Mouse (Mus musculus) midbrain, embryonic 14.5 days (tissue): ENCODE measurements around the gene Ccp110. TPM values are rescaled to one million over a fixed set of nuclear protein-coding genes. Genes with fewer than 3 reads are reported as not detected.
A peak's percentile ranks its signal among the peaks of the same experiment; 100 is the strongest.

Source experiments
- ATAC-seq: fragments of 200-750 bp; cut with Nextera tagmentation; 2 replicates; pipeline ENCODE4 v1.8.0; 2017; ENCODE audit warnings: moderate number of reproducible peaks, moderate library complexity; ENCODE audit not compliant: low FRiP score, low TSS enrichment
- DNase-seq: peaks from one replicate; pipeline ENCODE4 v3.0.0-alpha.2; 2015
- H3K27ac ChIP-seq: fragments of 300-500 bp; sonication (generic); replicated peaks from 2 replicates; pipeline ENCODE4 v1.5.1; 2014; ENCODE audit warnings: mild to moderate bottlenecking, low read depth, low read length, moderate library complexity
- H3K27me3 ChIP-seq: fragments of 300-500 bp; sonication (generic); 2 replicates; pipeline ENCODE4 v1.6.1; 2014; ENCODE audit warnings: low read length, control low read depth, mixed read lengths; ENCODE audit not compliant: control insufficient read depth, insufficient read depth
- H3K36me3 ChIP-seq: fragments of 300-500 bp; sonication (generic); 2 replicates; pipeline ENCODE4 v1.6.1; 2014; ENCODE audit warnings: low read length, control low read depth; ENCODE audit not compliant: control insufficient read depth, insufficient read depth
- H3K4me1 ChIP-seq: fragments of 300-500 bp; sonication (generic); 2 replicates; pipeline ENCODE4 v1.6.1; 2014; ENCODE audit warnings: mild to moderate bottlenecking, antibody characterized with exemption, low read length, control low read depth; ENCODE audit not compliant: control insufficient read depth, insufficient read depth
- H3K4me2 ChIP-seq: fragments of 300-500 bp; sonication (generic); 2 replicates; pipeline ENCODE4 v1.6.1; 2014; ENCODE audit warnings: mild to moderate bottlenecking, low read length, moderate library complexity
- H3K4me3 ChIP-seq: fragments of 300-500 bp; sonication (generic); replicated peaks from 2 replicates; pipeline ENCODE4 v1.5.1; 2014; ENCODE audit warnings: low read depth, low read length
- H3K9ac ChIP-seq: fragments of 300-500 bp; sonication (generic); replicated peaks from 2 replicates; pipeline ENCODE4 v1.6.1; 2014; ENCODE audit warnings: mild to moderate bottlenecking, low read length, moderate library complexity
- H3K9me3 ChIP-seq: fragments of 300-500 bp; sonication (generic); 2 replicates; pipeline ENCODE4 v1.6.1; 2016; ENCODE audit warnings: low read length, control low read depth, mixed read lengths; ENCODE audit not compliant: control insufficient read depth
- WGBS: fragments of 180-500 bp; shearing (Covaris S2); extraction: QIAGEN DNeasy Blood & Tissue Kit; methylation state at CpG from one replicate; pipeline ENCODE4 v1.1.7; 2014; 5-methylcytosine and 5-hydroxymethylcytosine counted together
- polyA plus RNA-seq: library from polyadenylated mRNA; unstranded; fragments of >200 nt; fragmentation: Nextera tagmentation; extraction: Ambion mirVana; gene quantifications from 2 replicates; pipeline ENCODE4 v1.2.1, GENCODE M21; 2014

Ccp110 gene
- polyA plus RNA-seq, 1 experiment from 2014 or later = 20.1 TPM

DNA sequence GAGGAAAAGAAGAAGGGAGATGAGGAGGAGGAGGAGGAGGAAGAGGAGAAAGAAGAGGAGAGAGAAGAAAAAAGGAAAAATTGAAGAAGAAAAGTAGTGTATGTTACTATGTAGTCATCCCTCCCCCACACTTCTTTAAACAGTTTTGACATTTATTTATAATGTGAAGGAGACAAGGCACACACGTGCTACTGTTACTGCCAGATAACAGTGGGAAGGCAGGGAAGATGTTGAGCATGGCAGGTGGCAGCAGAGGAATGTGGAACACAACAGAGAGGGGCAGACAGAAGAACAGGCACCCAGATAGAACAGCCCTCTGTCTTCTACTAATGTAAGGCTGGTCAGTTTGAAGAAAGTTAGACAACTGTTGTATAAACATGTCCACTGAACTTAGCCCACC lies 57.3 kb downstream of the Ccp110 start:
- 67% methylated on average over 1 of the region's 1 CpGs for WGBS
- H3K9ac ChIP-seq = no peak overlapping the region
- no peaks in the 10 kb centered on the region for H3K4me1 ChIP-seq
- ATAC-seq = no peak
- H3K9me3 ChIP-seq = no peaks in the 10 kb centered on the region
- no peaks in the 10 kb centered on the region for H3K27me3 ChIP-seq
- H3K27ac ChIP-seq = no peak overlapping the region
- no peak for DNase-seq
- H3K4me3 ChIP-seq = no peak overlapping the region
- peaks cover 52% of the 10 kb centered on the region for H3K36me3 ChIP-seq
- no peak overlapping the region for H3K4me2 ChIP-seq

DNA sequence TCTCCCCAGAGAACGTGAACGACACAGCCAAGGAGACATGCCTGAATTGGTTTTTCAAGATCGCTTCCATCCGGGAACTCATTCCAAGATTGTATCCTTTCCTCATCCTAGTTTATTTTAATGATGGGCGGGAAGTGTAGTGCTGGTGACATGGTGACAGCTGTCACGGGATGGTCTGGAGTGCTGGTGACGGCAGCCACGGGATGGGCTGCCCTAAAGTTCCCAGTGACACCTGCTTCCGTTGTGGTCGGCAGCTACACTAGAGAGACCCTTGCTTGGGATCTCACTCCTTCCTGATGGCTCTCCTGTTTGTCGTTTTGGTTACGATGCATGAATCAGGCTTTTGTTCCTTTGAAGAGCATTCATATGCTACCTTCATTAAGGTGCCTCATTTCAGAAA lies 60.7 kb downstream of the Ccp110 start:
- ATAC-seq = no peak
- Histone ChIP-seq H3K27me3 (no peaks in the 10 kb centered on the region), H3K4me3 (no peak overlapping the region), H3K9me3 (no peaks in the 10 kb centered on the region), H3K27ac (no peak overlapping the region), H3K36me3 (peaks cover 55% of the 10 kb centered on the region), H3K9ac (no peak overlapping the region), H3K4me1 (no peaks in the 10 kb centered on the region), H3K4me2 (no peak overlapping the region)
- WGBS = 88% methylated on average over 12 of the region's 12 CpGs
- DNase-seq = no peak

DNA sequence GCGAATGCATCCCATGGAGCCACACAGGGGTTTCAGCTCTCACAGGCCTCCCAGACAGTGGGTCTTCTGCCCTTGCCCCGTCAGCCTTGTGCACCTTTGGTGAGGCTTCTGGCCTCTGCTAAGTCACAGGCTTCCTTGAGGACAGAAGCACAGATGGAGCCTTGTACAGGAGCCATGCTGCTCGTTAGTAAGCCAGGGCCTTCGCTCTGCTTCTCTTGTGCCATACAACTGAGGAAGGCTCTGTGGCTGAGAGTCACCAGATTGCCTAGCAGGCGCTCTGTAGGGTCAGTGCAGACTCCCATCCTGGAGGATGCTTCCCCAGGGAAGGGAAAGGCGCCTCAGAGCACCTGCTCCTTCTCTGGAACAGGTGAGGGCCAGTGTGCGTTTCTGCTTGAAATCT lies 63.6 kb downstream of the Ccp110 start:
- Histone ChIP-seq H3K36me3 (peaks cover 65% of the 10 kb centered on the region), H3K27ac (no peak overlapping the region), H3K9ac (no peak overlapping the region), H3K9me3 (no peaks in the 10 kb centered on the region), H3K4me1 (0 out of 2 replicates have a peak, but pooled peaks cover 3% of the 10 kb centered on the region), H3K27me3 (no peaks in the 10 kb centered on the region), H3K4me3 (no peak overlapping the region), H3K4me2 (no peak overlapping the region)
- 80% methylated on average over 7 of the region's 7 CpGs for WGBS
- DNase-seq = no peak
- no peak for ATAC-seq

DNA sequence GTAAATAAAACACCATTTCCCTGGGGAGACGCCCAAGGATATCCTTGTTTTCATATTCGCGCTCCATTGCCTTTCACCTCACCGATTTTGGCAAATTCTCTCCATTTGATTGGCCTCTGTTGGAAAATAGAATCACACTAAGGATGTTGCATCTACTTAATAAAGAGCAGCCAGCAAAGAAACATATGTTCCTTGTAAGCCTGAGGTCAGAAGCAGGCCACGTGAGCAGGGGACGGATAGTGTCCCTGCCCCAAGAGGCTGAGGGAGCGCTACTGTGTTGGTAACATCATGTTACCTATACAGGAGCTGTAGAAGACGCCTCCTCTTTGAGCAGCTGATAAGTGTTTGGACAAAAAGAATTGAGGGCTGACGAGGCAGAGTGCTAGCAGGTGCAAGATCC lies 64.1 kb downstream of the Ccp110 start:
- Histone ChIP-seq H3K4me2 (no peak overlapping the region), H3K4me3 (no peak overlapping the region), H3K27ac (no peak overlapping the region), H3K27me3 (no peaks in the 10 kb centered on the region), H3K9ac (no peak overlapping the region), H3K36me3 (peaks cover 70% of the 10 kb centered on the region), H3K9me3 (no peaks in the 10 kb centered on the region), H3K4me1 (0 out of 2 replicates have a peak, but pooled peaks cover 3% of the 10 kb centered on the region)
- DNase-seq = no peak
- WGBS = 81% methylated on average over 9 of the region's 9 CpGs
- ATAC-seq = no peak

DNA sequence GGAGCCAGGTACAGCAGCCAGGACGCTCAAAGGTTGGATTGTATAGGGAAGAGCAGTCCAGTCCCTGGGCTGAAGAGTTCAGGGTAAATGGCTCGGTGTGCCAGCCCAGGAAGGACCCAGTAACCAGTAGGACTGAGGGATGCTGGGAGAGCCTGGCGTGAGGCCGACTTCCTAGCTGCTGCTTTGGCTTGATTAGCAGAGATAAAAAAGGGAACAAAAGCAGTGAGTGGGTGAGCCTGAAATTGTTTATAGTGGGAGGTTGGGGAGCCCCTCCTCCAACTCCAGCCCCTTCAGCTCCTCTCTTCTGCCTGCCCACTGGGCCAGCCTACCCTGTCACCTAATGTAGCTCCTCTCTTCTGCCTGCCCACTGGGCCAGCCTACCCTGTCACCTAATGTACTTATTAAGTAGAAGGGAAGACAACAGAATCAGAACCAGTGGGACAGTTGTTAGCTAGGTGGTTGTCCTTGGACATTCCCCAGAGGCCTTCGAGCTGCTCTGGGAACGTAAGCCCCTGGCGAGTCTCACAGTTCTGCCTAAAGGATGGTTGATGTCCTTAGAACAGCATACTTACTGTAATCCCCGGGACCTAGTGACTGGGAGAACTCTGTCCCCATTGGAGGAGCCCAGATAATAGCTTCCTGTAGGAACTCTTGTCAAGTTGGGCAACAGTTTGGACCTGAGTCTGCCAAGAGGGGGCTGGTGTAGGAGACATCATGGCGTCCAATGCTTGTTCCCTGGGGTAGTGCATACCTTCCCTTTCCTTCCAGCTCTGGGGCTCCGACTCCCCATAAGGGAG lies 65.4 kb downstream of the Ccp110 start:
- DNase-seq (no peak), ATAC-seq (no peak)
- no peak overlapping the region for H3K27ac ChIP-seq
- WGBS = 87% methylated on average over 10 of the region's 10 CpGs
- no peak overlapping the region for H3K4me2 ChIP-seq
- H3K9me3 ChIP-seq = no peaks in the 10 kb centered on the region
- H3K4me1 ChIP-seq = 0 out of 2 replicates have a peak, but pooled peaks cover 3% of the 10 kb centered on the region
- no peaks in the 10 kb centered on the region for H3K27me3 ChIP-seq
- H3K4me3 ChIP-seq = no peak overlapping the region
- peaks cover 69% of the 10 kb centered on the region for H3K36me3 ChIP-seq
- H3K9ac ChIP-seq = no peak overlapping the region

DNA sequence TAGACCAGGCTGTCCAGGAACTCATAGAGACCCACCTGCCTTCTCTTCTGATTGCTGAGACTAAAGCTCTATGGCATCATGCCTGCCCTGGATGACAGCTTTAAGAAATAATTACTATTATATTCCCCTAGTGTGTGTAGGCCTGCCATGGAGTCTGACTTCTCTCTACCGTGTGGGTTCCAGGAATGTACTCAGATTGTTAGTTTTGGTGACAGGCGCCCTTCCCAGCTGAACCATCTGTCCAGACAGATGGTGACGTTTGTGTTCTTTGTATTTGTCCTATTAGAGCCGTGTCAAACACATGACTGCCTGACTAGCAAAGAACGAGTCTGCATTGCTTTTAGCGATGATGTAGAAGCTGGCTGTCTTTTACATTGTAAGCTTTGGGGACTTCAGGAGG lies 66.2 kb downstream of the Ccp110 start:
- H3K27ac ChIP-seq = no peak overlapping the region
- DNase-seq = peak; percentile 40

DNA sequence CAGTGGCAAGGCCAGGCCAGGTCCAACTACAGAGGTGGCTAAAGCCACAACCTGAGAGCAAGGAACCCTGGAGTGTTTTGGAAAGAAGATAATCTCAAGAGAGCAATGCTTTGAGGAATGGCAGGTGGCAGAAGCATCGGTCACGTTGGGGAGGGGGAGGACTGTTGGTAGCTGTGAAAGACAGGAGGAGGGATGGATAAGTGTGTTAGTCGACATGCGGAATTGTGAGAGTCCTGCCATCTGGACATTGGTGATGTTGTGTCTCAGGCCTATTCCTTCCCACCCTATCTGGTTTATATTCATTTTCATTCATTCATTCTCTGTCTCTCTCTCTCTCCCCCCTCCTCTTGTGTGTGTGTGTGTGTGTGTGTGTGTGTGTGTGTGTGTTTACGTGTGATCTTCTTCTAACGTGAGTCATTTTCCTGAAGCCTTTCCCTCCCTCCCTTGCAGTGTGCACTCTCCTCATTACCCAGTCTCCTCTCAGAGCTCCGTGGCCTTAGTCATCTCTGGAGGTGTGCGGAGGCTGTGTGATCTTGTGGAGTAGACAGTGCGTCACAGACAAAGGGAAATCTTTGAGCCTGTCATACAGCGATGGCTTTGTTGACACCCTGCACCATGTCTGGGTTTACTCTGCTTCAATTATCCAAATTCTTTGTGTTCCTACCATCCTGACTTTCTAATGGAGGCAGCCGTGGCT lies 71.1 kb downstream of the Ccp110 start:
- Histone ChIP-seq H3K9me3 (no peaks in the 10 kb centered on the region), H3K36me3 (peaks cover 52% of the 10 kb centered on the region), H3K4me2 (no peak overlapping the region), H3K9ac (no peak overlapping the region), H3K4me3 (no peak overlapping the region), H3K27me3 (no peaks in the 10 kb centered on the region), H3K27ac (no peak overlapping the region), H3K4me1 (0 out of 2 replicates have a peak, but pooled peaks cover 3% of the 10 kb centered on the region)
- 91% methylated on average over 11 of the region's 11 CpGs for whole genome bisulfite sequencing
- ATAC-seq (no peak), DNase-seq (no peak)

More for the DNA sequence above, 66.2 kb downstream of the Ccp110 start:
- Histone ChIP-seq H3K27me3 (no peaks in the 10 kb centered on the region), H3K9ac (no peak overlapping the region), H3K36me3 (peaks cover 66% of the 10 kb centered on the region), H3K9me3 (no peaks in the 10 kb centered on the region), H3K4me3 (no peak overlapping the region), H3K4me2 (no peak overlapping the region), H3K4me1 (0 out of 2 replicates have a peak, but pooled peaks cover 3% of the 10 kb centered on the region)
- ATAC-seq = no peak; the same call in 1 of the 2 replicates
- WGBS = 52% methylated on average over 6 of the region's 6 CpGs

DNA sequence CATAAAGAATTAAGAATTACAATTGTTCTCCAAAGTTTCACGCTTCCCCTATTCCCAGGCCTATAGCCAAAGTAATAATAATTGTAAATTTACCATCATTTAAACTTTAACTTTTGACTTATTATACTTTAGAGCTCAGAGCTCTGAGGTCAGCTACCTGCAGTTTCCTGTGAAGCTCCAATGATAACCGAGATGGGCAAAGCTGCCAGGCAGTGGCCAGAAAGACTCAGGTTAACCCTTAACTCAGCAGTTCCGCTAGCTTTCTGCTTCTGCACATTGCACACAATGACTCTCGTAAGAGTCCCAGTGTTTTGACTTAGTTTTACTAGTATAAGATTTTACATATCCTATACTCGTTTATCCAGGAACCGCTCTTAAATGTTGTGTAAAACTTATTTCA lies 73.7 kb downstream of the Ccp110 start:
- no peak overlapping the region for H3K9ac ChIP-seq
- H3K9me3 ChIP-seq = no peaks in the 10 kb centered on the region
- ATAC-seq (no peak), DNase-seq (no peak)
- WGBS = 89% methylated on average over 6 of the region's 6 CpGs
- H3K27ac ChIP-seq = no peak overlapping the region
- peaks cover 44% of the 10 kb centered on the region for H3K36me3 ChIP-seq
- H3K4me3 ChIP-seq = no peak overlapping the region
- no peak overlapping the region for H3K4me2 ChIP-seq
- no peaks in the 10 kb centered on the region for H3K4me1 ChIP-seq
- no peaks in the 10 kb centered on the region for H3K27me3 ChIP-seq
